Mouse (Mus musculus) liver, embryonic 14.5 days (tissue): ENCODE data around the gene Actr1a.

Experiments used
- CTCF ChIP-seq: IDR thresholded peaks from 2 replicates; pipeline ENCODE4 v1.5.1; 2016; ENCODE audit warnings: antibody characterized with exemption, low read depth, control low read depth
- EP300 ChIP-seq: IDR thresholded peaks from 2 replicates; pipeline ENCODE4 v1.6.1; 2016; ENCODE audit warnings: antibody characterized with exemption, low read depth

DNA sequence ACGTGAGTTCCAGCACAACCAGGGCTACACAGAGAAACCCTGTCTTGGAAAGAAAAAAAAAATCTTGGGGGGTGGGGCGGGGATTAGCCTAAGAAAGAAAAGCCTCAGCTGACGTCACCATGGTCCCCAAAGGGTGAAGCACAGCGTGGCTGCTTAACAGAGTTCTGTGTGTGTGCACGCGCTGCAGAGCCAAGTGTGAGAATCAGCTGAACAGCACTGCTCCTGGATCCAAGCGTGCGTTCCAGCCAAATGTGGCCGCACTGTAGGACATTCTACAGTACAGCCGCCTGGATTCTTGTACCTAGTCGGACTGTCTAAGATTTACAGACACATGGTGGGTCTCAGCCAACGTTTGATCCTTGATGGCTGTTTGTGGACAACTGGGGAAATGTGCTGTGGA is 30.9 kb upstream of the Actr1a start:
- TF ChIP-seq CTCF: no peak
- TF ChIP-seq EP300: no peak
